Mouse (Mus musculus) CH12.LX (cell line): Measurements from ENCODE around the gene Tbx15. TPM values are rescaled to one million over a fixed set of nuclear protein-coding genes. Genes with fewer than 3 reads are reported as not detected.

Source experiments
- DNase-seq: peaks from one replicate; pipeline ENCODE4 v3.0.0-alpha.2; 2013; ENCODE audit errors: extremely low read depth
- H3K27ac ChIP-seq: 2 replicates; pipeline ENCODE4 v1.5.1; 2012; ENCODE audit warnings: low read depth, mild to moderate bottlenecking, control low read depth, moderate library complexity; ENCODE audit not compliant: insufficient read depth
- H3K27me3 ChIP-seq: replicated peaks from 2 replicates; pipeline ENCODE3; 2012; ENCODE audit warnings: inconsistent platforms
- H3K36me3 ChIP-seq, 2 experiments: replicated peaks in 1 of 2; 2 replicates each; pipeline versions ENCODE3 to v1.6.1; 2012; ENCODE audit warnings: inconsistent platforms in 1 of 2, low read length in 1 of 2, mild to moderate bottlenecking in 1 of 2, mixed read lengths in 1 of 2, moderate library complexity in 1 of 2; ENCODE audit not compliant: control insufficient read depth in 1 of 2, insufficient read depth in 1 of 2
- H3K4me1 ChIP-seq, 2 experiments: 2 replicates each; pipeline ENCODE4 v1.6.1; 2012; ENCODE audit warnings: inconsistent platforms in 1 of 2, moderate library complexity in 1 of 2; ENCODE audit not compliant: insufficient read depth in 2 of 2, control insufficient read depth in 1 of 2
- H3K4me2 ChIP-seq: 2 replicates; pipeline ENCODE4 v1.6.1; 2012; ENCODE audit warnings: low read depth, mild to moderate bottlenecking, control low read depth; ENCODE audit not compliant: poor library complexity, insufficient read depth, severe bottlenecking
- H3K4me3 ChIP-seq, 3 experiments: fragments of 150-350 bp in 1 of 3; sonication (generic) in 1 of 3; replicated peaks in 1 of 3; 2 replicates each; pipeline versions ENCODE3 to v1.5.1; 2011 to 2012; ENCODE audit warnings: low read depth in 2 of 3, low read length in 2 of 3, mild to moderate bottlenecking in 2 of 3, moderate library complexity in 2 of 3, control low read depth in 1 of 3, improper control_type of control experiment in 1 of 3, inconsistent platforms in 1 of 3, mixed read lengths in 1 of 3; ENCODE audit not compliant: poor library complexity in 1 of 3
- H3K79me2 ChIP-seq: replicated peaks from 2 replicates; pipeline ENCODE4 v1.6.1; 2012; ENCODE audit warnings: mild to moderate bottlenecking, moderate library complexity; ENCODE audit not compliant: control insufficient read depth, poor library complexity, insufficient read depth, severe bottlenecking; ENCODE audit errors: extremely low read depth
- H3K9ac ChIP-seq: 2 replicates; pipeline ENCODE4 v1.6.1; 2012; ENCODE audit warnings: low read depth, mild to moderate bottlenecking, control low read depth, moderate library complexity; ENCODE audit not compliant: insufficient read depth
- H3K9me3 ChIP-seq: replicated peaks from 2 replicates; pipeline ENCODE3; 2012; ENCODE audit warnings: low read length, inconsistent platforms, mixed read lengths
- BHLHE40 ChIP-seq: IDR thresholded peaks from 2 replicates; pipeline ENCODE4 v1.6.1; 2011; ENCODE audit warnings: mild to moderate bottlenecking, low read depth, low read length, improper control_type of control experiment
- CTCF ChIP-seq, 2 experiments: IDR thresholded peaks in 1 of 2; conservative IDR thresholded peaks in 1 of 2; 2 replicates each; pipeline ENCODE4 v1.5.1; 2011 to 2012; ENCODE audit warnings: low read depth in 2 of 2, low read length in 2 of 2, improper control_type of control experiment in 1 of 2, inconsistent platforms in 1 of 2, mild to moderate bottlenecking in 1 of 2, moderate library complexity in 1 of 2
- E2F4 ChIP-seq: IDR thresholded peaks from 2 replicates; pipeline ENCODE4 v1.6.1; 2011; ENCODE audit warnings: low read depth, low read length, improper control_type of control experiment; ENCODE audit not compliant: insufficient replicate concordance
- ETS1 ChIP-seq: conservative IDR thresholded peaks from 2 replicates; pipeline ENCODE4 v1.6.1; 2012; ENCODE audit warnings: low read depth, mild to moderate bottlenecking, inconsistent platforms, low read length, improper control_type of control experiment, moderate library complexity
- GABPA ChIP-seq: IDR thresholded peaks from 2 replicates; pipeline ENCODE4 v1.6.1; 2012; ENCODE audit warnings: low read depth, low read length, improper control_type of control experiment, inconsistent platforms; ENCODE audit not compliant: insufficient replicate concordance
- HCFC1 ChIP-seq: IDR thresholded peaks from 2 replicates; pipeline ENCODE4 v1.6.1; 2012; ENCODE audit warnings: low read depth, mild to moderate bottlenecking, inconsistent platforms, low read length, improper control_type of control experiment
- IRF4 ChIP-seq: IDR thresholded peaks from 2 replicates; pipeline ENCODE4 v1.6.1; 2014; ENCODE audit warnings: low read depth, mild to moderate bottlenecking, inconsistent platforms, low read length, improper control_type of control experiment
- JUN ChIP-seq: IDR thresholded peaks from 2 replicates; pipeline ENCODE4 v1.6.1; 2011; ENCODE audit warnings: low read depth, mild to moderate bottlenecking, low read length, improper control_type of control experiment, moderate library complexity; ENCODE audit not compliant: insufficient read depth
- JUND ChIP-seq: conservative IDR thresholded peaks from 2 replicates; pipeline ENCODE4 v1.6.1; 2011; ENCODE audit warnings: low read depth, low read length, improper control_type of control experiment
- MAFK ChIP-seq: IDR thresholded peaks from 2 replicates; pipeline ENCODE4 v1.6.1; 2011; ENCODE audit warnings: low read length, improper control_type of control experiment; ENCODE audit not compliant: insufficient replicate concordance
- NRF1 ChIP-seq: IDR thresholded peaks from 2 replicates; pipeline ENCODE4 v1.6.1; 2014; ENCODE audit warnings: low read depth, mild to moderate bottlenecking, inconsistent platforms, low read length, improper control_type of control experiment, moderate library complexity
- POLR2AphosphoS2 ChIP-seq: IDR thresholded peaks from 2 replicates; pipeline ENCODE4 v1.6.1; 2011; ENCODE audit warnings: low read depth, low read length, improper control_type of control experiment
- RAD21 ChIP-seq: IDR thresholded peaks from 2 replicates; pipeline ENCODE4 v1.6.1; 2011; ENCODE audit warnings: low read depth, mild to moderate bottlenecking, low read length, improper control_type of control experiment, moderate library complexity
- SIN3A ChIP-seq: IDR thresholded peaks from 2 replicates; pipeline ENCODE4 v1.6.1; 2012; ENCODE audit warnings: low read length, improper control_type of control experiment, inconsistent platforms
- TBP ChIP-seq: conservative IDR thresholded peaks from 2 replicates; pipeline ENCODE4 v1.6.1; 2011; ENCODE audit warnings: low read depth, low read length, improper control_type of control experiment
- TCF12 ChIP-seq: IDR thresholded peaks from 2 replicates; pipeline ENCODE4 v1.6.1; 2014; ENCODE audit warnings: low read depth, mild to moderate bottlenecking, inconsistent platforms, low read length, improper control_type of control experiment
- USF2 ChIP-seq: conservative IDR thresholded peaks from 2 replicates; pipeline ENCODE4 v1.6.1; 2011; ENCODE audit warnings: low read depth, low read length, improper control_type of control experiment
- ZC3H11A ChIP-seq: IDR thresholded peaks from 2 replicates; pipeline ENCODE4 v1.6.1; 2012; ENCODE audit warnings: low read depth, mild to moderate bottlenecking, inconsistent platforms, low read length, improper control_type of control experiment
- ZKSCAN1 ChIP-seq: IDR thresholded peaks from 2 replicates; pipeline ENCODE4 v1.6.1; 2012; ENCODE audit warnings: low read depth, inconsistent platforms, low read length, improper control_type of control experiment, borderline replicate concordance
- dilution Hi-C: fragments of 300-500 bp; cut with MboI; formaldehyde crosslinking; loops from 2 replicates; pipeline ENCODE4 v1.14.3; 2020; ENCODE audit warnings: low sequenced_read_pairs; ENCODE audit not compliant: extremely low pct_unique_long_range_greater_than_20kb, extremely low pct_ligation_motif_present
- in situ Hi-C: fragments of 300-500 bp; cut with MboI; formaldehyde crosslinking; loops from 3 replicates; pipeline ENCODE4 v1.14.3; 2019; ENCODE audit warnings: low sequenced_read_pairs, low pct_ligation_motif_present, low pct_unique_long_range_greater_than_20kb, mixed read lengths
- polyA plus RNA-seq: library from polyadenylated mRNA; unstranded; fragments of >175 nt; gene quantifications from 2 replicates; pipeline ENCODE4 v1.2.1, GENCODE M21; 2012; ENCODE audit warnings: low read depth; ENCODE audit not compliant: insufficient read length
- total RNA-seq, 2 experiments: library from RNA; depleted of rRNA; stranded (reverse); fragments of 300-350 nt in 1 of 2; fragments of >200 nt in 1 of 2; gene quantifications; 2 replicates each; pipeline ENCODE4 v1.2.3; 2012 to 2014

The Tbx15 gene
- total and polyA plus RNA-seq, 3 experiments, result 1.4 to 2.1 (median 1.8) TPM

DNA sequence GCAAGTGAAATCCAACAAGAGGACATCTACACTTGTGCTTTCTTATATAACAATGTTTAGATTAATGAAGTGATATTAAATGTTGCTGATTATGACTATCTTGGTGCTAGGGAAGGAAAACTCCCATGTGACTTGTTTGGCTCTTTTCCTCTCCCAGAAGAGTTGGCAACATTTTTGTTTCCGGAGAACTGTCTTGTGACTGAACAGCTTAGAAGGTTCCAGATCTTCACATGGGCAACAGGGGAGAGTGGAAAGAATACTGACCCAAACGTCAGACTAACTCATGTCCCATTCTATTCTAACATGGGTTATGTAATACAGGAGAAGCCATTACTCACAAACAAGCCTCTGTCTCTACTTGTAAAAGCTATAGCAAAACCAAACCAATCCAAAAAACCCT is 60.7 kb downstream of the Tbx15 start:
- in situ Hi-C loops, result no loop called here
- no peak overlapping the region for H3K27ac ChIP-seq
- H3K27me3 ChIP-seq, result no peaks in the 10 kb centered on the region
- no peaks in the 10 kb centered on the region for H3K9me3 ChIP-seq
- no peak for DNase-seq
- H3K4me1 ChIP-seq, result peaks cover 0 to 10% of the 10 kb centered on the region in 2 experiments; a peak in 1 of 4 replicates
- dilution Hi-C loops, result no loop called here
- H3K4me2 ChIP-seq, result no peak overlapping the region
- TF ChIP-seq MAFK, result no peak
- H3K4me3 ChIP-seq, result no peak overlapping the region
- no peaks in the 10 kb centered on the region for H3K36me3 ChIP-seq
- H3K9ac ChIP-seq, result no peak overlapping the region
- no peaks in the 10 kb centered on the region for H3K79me2 ChIP-seq

DNA sequence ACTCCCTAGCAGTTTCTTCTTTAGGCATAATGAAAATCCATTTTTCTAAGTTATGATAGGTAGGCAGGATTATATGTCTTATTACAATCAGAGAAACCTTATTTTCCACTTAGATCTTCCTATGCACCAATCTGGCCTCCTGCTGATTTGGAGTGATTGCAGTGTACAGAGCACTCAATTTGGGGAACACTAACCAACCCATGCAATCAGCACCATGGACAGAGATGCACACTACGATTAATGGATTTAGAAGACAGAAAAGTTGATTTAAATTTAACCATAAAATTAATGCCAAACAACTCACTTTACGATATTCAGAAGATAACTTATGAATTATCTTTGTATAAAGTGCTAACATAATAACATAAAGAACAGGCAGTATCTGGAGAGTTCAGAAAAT is 70.7 kb downstream of the Tbx15 start:
- no peak for TF ChIP-seq GABPA
- no peak for TF ChIP-seq POLR2AphosphoS2
- TF ChIP-seq BHLHE40, result no peak
- no peak for TF ChIP-seq JUND
- TF ChIP-seq NRF1, result no peak
- no peak for TF ChIP-seq JUN
- TF ChIP-seq USF2, result no peak
- no peak for TF ChIP-seq TCF12
- TF ChIP-seq E2F4, result no peak
- no peak for TF ChIP-seq ETS1
- no peak for TF ChIP-seq HCFC1
- no peak for TF ChIP-seq CTCF (conservative IDR thresholded peaks at IDR 0.05 in 1 of 2, IDR thresholded peaks at IDR 0.05 in 1 of 2; ENCODE audit: low read depth in 2 of 2, low read length in 2 of 2)
- no peak for TF ChIP-seq ZKSCAN1
- TF ChIP-seq RAD21, result no peak
- TF ChIP-seq IRF4, result no peak
- no peak for TF ChIP-seq MAFK
- TF ChIP-seq SIN3A, result no peak
- TF ChIP-seq ZC3H11A, result no peak
- TF ChIP-seq TBP, result no peak
- peak; percentile 10 for DNase-seq
- in situ Hi-C loops (no loop called here), dilution Hi-C loops (no loop called here)
- H3K27me3 ChIP-seq, result no peaks in the 10 kb centered on the region
- H3K4me1 ChIP-seq, result no peaks in the 10 kb centered on the region
- no peaks in the 10 kb centered on the region for H3K36me3 ChIP-seq
- no peaks in the 10 kb centered on the region for H3K9me3 ChIP-seq
- H3K27ac ChIP-seq, result no peak overlapping the region
- H3K4me3 ChIP-seq, result no peak overlapping the region
- no peak overlapping the region for H3K9ac ChIP-seq
- H3K4me2 ChIP-seq, result no peak overlapping the region
- H3K79me2 ChIP-seq, result no peaks in the 10 kb centered on the region
